Mouse (Mus musculus) heart, embryonic 16.5 days (tissue): ENCODE data around the gene Apbb2. TPM values are rescaled to one million over a fixed set of nuclear protein-coding genes. Genes with fewer than 3 reads are reported as not detected.

ENCODE experiments used
- ATAC-seq: fragments of 200-750 bp; cut with Nextera tagmentation; replicated peaks from 2 replicates; pipeline ENCODE4 v1.8.0; 2017; ENCODE audit warnings: moderate number of reproducible peaks; ENCODE audit not compliant: insufficient read depth, low FRiP score; ENCODE audit errors: extremely low read depth
- H3K27ac ChIP-seq: fragments of 300-500 bp; sonication (generic); 2 replicates; pipeline ENCODE4 v1.5.1; 2014; ENCODE audit warnings: mild to moderate bottlenecking, low read length, control low read depth, moderate library complexity
- H3K27me3 ChIP-seq: fragments of 300-500 bp; sonication (generic); 2 replicates; pipeline ENCODE4 v1.6.1; 2014; ENCODE audit warnings: low read length, mixed read lengths; ENCODE audit not compliant: control insufficient read depth, insufficient read depth
- H3K36me3 ChIP-seq: fragments of 300-500 bp; sonication (generic); 2 replicates; pipeline ENCODE4 v1.6.1; 2014; ENCODE audit not compliant: control insufficient read depth, insufficient read depth
- H3K4me1 ChIP-seq: fragments of 300-500 bp; sonication (generic); 2 replicates; pipeline ENCODE4 v1.6.1; 2014; ENCODE audit warnings: low read length, mixed read lengths; ENCODE audit not compliant: control insufficient read depth, insufficient read depth
- H3K4me2 ChIP-seq: fragments of 300-500 bp; sonication (generic); 2 replicates; pipeline ENCODE4 v1.6.1; 2014; ENCODE audit warnings: low read depth, mild to moderate bottlenecking, control low read depth, low read length
- H3K4me3 ChIP-seq: fragments of 300-500 bp; sonication (generic); 2 replicates; pipeline ENCODE4 v1.5.1; 2014; ENCODE audit warnings: mild to moderate bottlenecking, control low read depth, low read length
- H3K9ac ChIP-seq: fragments of 300-500 bp; sonication (generic); 2 replicates; pipeline ENCODE4 v1.6.1; 2014; ENCODE audit warnings: low read length, control low read depth
- H3K9me3 ChIP-seq: fragments of 300-500 bp; sonication (generic); replicated peaks from 2 replicates; pipeline ENCODE4 v1.6.1; 2016; ENCODE audit warnings: low read length; ENCODE audit not compliant: control insufficient read depth
- WGBS: fragments of 180-500 bp; shearing (Covaris S2); extraction: QIAGEN DNeasy Blood & Tissue Kit; methylation state at CpG from one replicate; pipeline ENCODE4 v1.1.7; 2014; 5-methylcytosine and 5-hydroxymethylcytosine counted together
- polyA plus RNA-seq: library from polyadenylated mRNA; unstranded; fragments of >200 nt; fragmentation: Nextera tagmentation; extraction: Ambion mirVana; gene quantifications from 2 replicates; pipeline ENCODE4 v1.2.1, GENCODE M21; 2015

The Apbb2 gene
- polyA plus RNA-seq, 1 experiment from 2014 or later = 34.0 TPM

DNA sequence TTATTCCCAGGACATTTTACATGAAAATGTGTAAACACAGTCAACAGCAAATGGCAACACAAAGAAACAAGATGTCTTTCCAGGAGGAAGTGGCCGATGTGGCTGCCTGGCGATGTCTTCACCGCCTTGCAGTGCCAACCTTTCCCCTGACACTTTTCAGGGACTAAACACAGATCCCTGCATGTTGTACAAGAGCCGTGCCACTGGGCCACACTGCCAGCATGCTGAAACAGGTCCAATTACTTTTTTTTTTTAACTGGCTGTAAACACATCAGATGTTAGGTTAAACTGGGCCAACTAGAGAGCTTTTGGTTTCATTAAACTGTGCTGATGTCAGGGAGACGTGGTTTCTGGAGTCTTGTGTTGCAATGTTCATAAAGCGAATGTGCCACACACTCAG, 319.7 kb downstream of the Apbb2 start:
- Histone ChIP-seq H3K36me3 (peaks cover 8% of the 10 kb centered on the region; the same call in 1 of the 2 replicates), H3K27me3 (no peaks in the 10 kb centered on the region), H3K4me2 (no peak overlapping the region), H3K9ac (no peak overlapping the region), H3K4me1 (no peaks in the 10 kb centered on the region), H3K27ac (no peak overlapping the region), H3K9me3 (no peaks in the 10 kb centered on the region), H3K4me3 (no peak overlapping the region)
- 92% methylated on average over 6 of the region's 6 CpGs for WGBS
- ATAC-seq = no peak

GRCm38 (mm10) chr5:66296116-66296515, 322.5 kb downstream of the Apbb2 start:
- no peaks in the 10 kb centered on the region for H3K27me3 ChIP-seq
- no peaks in the 10 kb centered on the region for H3K36me3 ChIP-seq
- H3K9me3 ChIP-seq = no peaks in the 10 kb centered on the region
- no peak overlapping the region for H3K4me2 ChIP-seq
- no peak overlapping the region for H3K27ac ChIP-seq
- WGBS = 88% methylated on average over 5 of the region's 5 CpGs
- no peak overlapping the region for H3K4me3 ChIP-seq
- H3K4me1 ChIP-seq = no peaks in the 10 kb centered on the region
- no peak overlapping the region for H3K9ac ChIP-seq
- no peak for ATAC-seq

DNA sequence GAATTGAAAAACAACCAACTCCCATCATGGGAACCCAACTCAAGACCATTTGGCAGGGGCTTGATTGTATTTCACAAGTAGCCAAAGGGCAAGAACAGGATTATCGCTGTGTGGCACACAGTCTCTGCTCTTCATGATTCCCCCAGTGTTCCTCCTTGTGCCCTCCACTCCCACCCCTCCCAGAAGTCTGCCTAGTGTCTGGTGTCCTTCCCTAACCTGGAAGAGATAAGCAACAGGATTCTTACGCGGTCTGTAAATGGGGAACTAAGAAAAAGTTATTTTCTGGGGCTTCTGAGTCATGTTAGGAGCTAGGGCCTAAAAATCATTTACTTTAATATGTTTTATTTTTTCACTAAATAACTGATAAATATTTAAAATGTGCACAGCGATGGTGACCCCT, 323.6 kb downstream of the Apbb2 start:
- Histone ChIP-seq H3K4me1 (no peaks in the 10 kb centered on the region), H3K4me3 (no peak overlapping the region), H3K9ac (no peak overlapping the region), H3K4me2 (no peak overlapping the region), H3K36me3 (no peaks in the 10 kb centered on the region), H3K27me3 (no peaks in the 10 kb centered on the region), H3K9me3 (no peaks in the 10 kb centered on the region), H3K27ac (no peak overlapping the region)
- no peak for ATAC-seq
- 79% methylated on average over 4 of the region's 4 CpGs for WGBS

DNA sequence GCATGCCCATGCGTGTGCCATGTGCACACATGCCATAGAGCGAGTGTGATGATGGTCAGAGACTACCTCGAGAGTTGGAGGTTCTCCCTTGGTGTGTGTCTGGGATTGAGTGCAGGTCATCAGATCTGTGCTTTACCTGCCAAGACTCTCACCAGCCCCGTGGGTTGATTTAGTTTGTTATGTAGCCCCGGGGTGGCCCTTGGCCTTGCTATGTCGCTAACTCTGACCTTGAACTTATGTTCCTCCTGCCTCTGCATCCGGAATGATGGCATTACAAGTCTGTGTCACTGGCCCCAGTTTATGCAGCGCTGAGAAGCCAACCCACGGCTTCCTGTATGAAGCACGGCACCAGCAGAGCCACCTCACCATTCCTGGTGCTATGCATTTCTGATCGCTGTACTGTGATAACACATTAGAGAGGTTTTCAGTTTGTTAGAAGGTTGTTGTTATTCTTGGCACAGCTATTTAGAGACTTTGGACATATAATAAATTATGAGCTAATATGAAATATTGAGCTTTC, 324.4 kb downstream of the Apbb2 start:
- Histone ChIP-seq H3K4me1 (no peaks in the 10 kb centered on the region), H3K9me3 (no peaks in the 10 kb centered on the region), H3K27me3 (no peaks in the 10 kb centered on the region), H3K9ac (no peak overlapping the region), H3K4me3 (no peak overlapping the region), H3K36me3 (no peaks in the 10 kb centered on the region), H3K4me2 (no peak overlapping the region), H3K27ac (no peak overlapping the region)
- no peak for ATAC-seq
- WGBS = 72% methylated on average over 11 of the region's 11 CpGs

GRCm38 (mm10) chr5:66280742-66281141, 337.8 kb downstream of the Apbb2 start:
- no peak for ATAC-seq
- H3K27ac ChIP-seq = no peak overlapping the region
- H3K27me3 ChIP-seq = no peaks in the 10 kb centered on the region
- H3K4me3 ChIP-seq = no peak overlapping the region
- H3K4me1 ChIP-seq = no peaks in the 10 kb centered on the region
- 74% methylated on average over 6 of the region's 6 CpGs for WGBS
- H3K9ac ChIP-seq = no peak overlapping the region
- H3K9me3 ChIP-seq = no peaks in the 10 kb centered on the region; the same call in 1 of the 2 replicates
- no peak overlapping the region for H3K4me2 ChIP-seq
- no peaks in the 10 kb centered on the region for H3K36me3 ChIP-seq

- Histone ChIP-seq H3K9me3 (no peaks in the 10 kb centered on the region), H3K36me3 (no peaks in the 10 kb centered on the region), H3K9ac (no peak overlapping the region), H3K4me2 (no peak overlapping the region), H3K27ac (no peak overlapping the region), H3K4me1 (no peaks in the 10 kb centered on the region), H3K27me3 (no peaks in the 10 kb centered on the region), H3K4me3 (no peak overlapping the region)
- ATAC-seq = no peak
- WGBS = 57% methylated on average over 2 of the region's 2 CpGs
These were observed 338.9 kb downstream of the Apbb2 start for GRCm38 (mm10) chr5:66279650-66280049.

GRCm38 (mm10) chr5:66274417-66274816, 344.2 kb downstream of the Apbb2 start:
- no peaks in the 10 kb centered on the region for H3K36me3 ChIP-seq
- H3K4me2 ChIP-seq = no peak overlapping the region
- ATAC-seq = no peak
- no peaks in the 10 kb centered on the region for H3K9me3 ChIP-seq
- H3K4me3 ChIP-seq = no peak overlapping the region
- no peak overlapping the region for H3K9ac ChIP-seq
- H3K4me1 ChIP-seq = no peaks in the 10 kb centered on the region
- H3K27me3 ChIP-seq = no peaks in the 10 kb centered on the region
- 50% methylated on average over 3 of the region's 3 CpGs for WGBS
- no peak overlapping the region for H3K27ac ChIP-seq

DNA sequence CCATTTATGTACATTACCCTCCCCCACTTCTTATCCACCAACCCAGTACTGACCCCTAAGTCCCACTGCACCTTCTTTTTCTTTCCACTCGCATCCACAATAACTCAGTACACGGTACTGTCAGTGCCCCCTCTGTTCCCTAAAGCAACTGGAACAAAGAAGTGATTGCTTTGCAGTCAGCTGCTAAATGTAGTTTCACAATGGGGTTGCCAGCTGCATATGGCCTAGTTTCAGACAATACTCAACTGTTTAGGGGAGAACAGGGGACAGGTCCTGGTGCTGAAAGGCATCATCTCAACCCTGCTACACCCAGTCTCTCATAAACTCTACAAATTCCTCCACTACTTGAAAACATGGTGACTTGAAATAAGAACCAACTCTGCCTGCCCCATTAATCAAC, 347.4 kb downstream of the Apbb2 start:
- no peak overlapping the region for H3K27ac ChIP-seq
- WGBS = 80% methylated on average over 2 of the region's 2 CpGs
- ATAC-seq = no peak
- no peaks in the 10 kb centered on the region for H3K9me3 ChIP-seq
- no peak overlapping the region for H3K9ac ChIP-seq
- no peaks in the 10 kb centered on the region for H3K27me3 ChIP-seq
- no peaks in the 10 kb centered on the region for H3K4me1 ChIP-seq
- no peaks in the 10 kb centered on the region for H3K36me3 ChIP-seq
- no peak overlapping the region for H3K4me2 ChIP-seq
- no peak overlapping the region for H3K4me3 ChIP-seq

DNA sequence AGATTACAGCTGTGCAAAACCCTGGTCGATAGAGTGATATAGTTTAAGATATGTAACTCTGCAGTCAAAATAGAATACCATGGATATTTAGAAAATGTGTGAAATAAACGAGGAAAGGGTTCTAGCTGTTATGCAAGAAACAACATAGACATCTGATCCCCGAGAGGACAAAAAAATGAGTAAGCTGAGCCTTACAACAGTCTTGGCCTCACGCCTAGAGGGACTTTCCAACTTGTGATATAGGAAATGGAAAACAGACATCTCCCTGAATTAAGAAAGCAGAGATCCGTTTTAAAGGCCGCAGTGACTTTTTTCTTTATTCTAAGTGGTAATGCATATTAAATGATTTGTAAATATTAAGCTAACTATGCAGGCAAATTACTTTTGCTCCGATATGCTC, 349.0 kb downstream of the Apbb2 start:
- WGBS = 62% methylated on average over 7 of the region's 7 CpGs
- no peak; the same call in 1 of the 2 replicates for ATAC-seq
- no peaks in the 10 kb centered on the region for H3K27me3 ChIP-seq
- H3K4me3 ChIP-seq = no peak overlapping the region
- H3K4me2 ChIP-seq = no peak overlapping the region
- no peak overlapping the region for H3K9ac ChIP-seq
- H3K36me3 ChIP-seq = no peaks in the 10 kb centered on the region
- H3K27ac ChIP-seq = no peak overlapping the region
- H3K4me1 ChIP-seq = no peaks in the 10 kb centered on the region
- H3K9me3 ChIP-seq = no peaks in the 10 kb centered on the region
